Mouse (Mus musculus) midbrain, embryonic 10.5 days (tissue): ENCODE measurements at regions not wholly inside any gene's neighbourhood (a gene's known extent, or its start where the extent isn't known, plus 50 kb on each side); places are given as distances from the start of the nearest gene placed in this dataset.

Experiments
- DNase-seq: peaks from one replicate; pipeline ENCODE4 v3.0.0-alpha.2; 2017; ENCODE audit warnings: low spot score
- H3K27ac ChIP-seq: fragments of 300-500 bp; sonication (generic); replicated peaks from 2 replicates; pipeline ENCODE4 v1.5.1; 2016; ENCODE audit warnings: mild to moderate bottlenecking
- H3K27me3 ChIP-seq: fragments of 300-500 bp; sonication (generic); 2 replicates; pipeline ENCODE4 v1.6.1; 2016; ENCODE audit warnings: low read depth, mild to moderate bottlenecking; ENCODE audit not compliant: poor library complexity, severe bottlenecking
- H3K36me3 ChIP-seq: fragments of 300-500 bp; sonication (generic); 2 replicates; pipeline ENCODE4 v1.6.1; 2016; ENCODE audit warnings: mild to moderate bottlenecking, moderate library complexity
- H3K4me1 ChIP-seq: fragments of 300-500 bp; sonication (generic); 2 replicates; pipeline ENCODE4 v1.6.1; 2016
- H3K4me3 ChIP-seq: fragments of 300-500 bp; sonication (generic); 2 replicates; pipeline ENCODE4 v1.5.1; 2016; ENCODE audit warnings: mild to moderate bottlenecking, moderate library complexity
- H3K9me3 ChIP-seq: fragments of 300-500 bp; sonication (generic); replicated peaks from 2 replicates; pipeline ENCODE4 v1.6.1; 2016; ENCODE audit warnings: mild to moderate bottlenecking
- WGBS: fragments of 180-500 bp; shearing (Covaris S2); methylation state at CpG from one replicate; pipeline ENCODE4 v1.1.7; 2016; 5-methylcytosine and 5-hydroxymethylcytosine counted together

DNA sequence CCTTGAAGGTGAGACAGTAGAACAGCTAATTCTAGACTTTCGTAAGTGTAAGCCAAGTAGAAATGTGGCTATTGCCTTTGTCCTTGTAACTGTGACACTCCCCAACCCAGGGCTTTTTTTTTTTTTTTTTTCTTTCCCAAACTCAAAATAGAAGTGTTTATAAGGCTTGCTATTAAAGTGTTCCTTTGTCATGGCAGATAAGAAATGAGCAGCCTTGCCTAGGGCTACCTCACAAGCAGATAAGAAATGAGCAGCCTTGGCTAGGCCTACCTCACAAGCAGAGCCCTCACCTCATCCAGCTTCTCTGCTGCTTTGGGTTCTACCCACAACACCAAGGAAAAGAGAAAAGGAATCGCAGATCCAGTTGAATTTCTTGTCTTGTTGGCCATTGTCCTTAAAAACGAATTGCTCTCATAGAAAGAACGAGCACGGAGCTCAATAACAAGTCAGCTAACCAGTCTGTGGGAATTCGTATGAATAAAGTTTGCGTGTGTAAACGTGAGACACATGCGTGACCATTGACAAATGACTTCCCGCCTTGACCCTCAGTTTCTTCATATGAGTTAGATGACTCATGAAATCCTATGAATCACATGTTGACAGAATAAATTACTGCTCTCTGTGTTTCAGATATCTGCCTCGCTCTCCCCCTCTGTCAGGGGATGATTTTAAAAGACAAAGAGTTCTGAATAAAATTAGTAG lies 192.6 kb upstream of the Kbtbd8 start:
- H3K36me3 ChIP-seq = no peaks in the 10 kb centered on the region
- no peak overlapping the region for H3K27ac ChIP-seq
- H3K27me3 ChIP-seq = no peaks in the 10 kb centered on the region
- 95% methylated on average over 11 of the region's 11 CpGs for WGBS
- H3K4me1 ChIP-seq = no peaks in the 10 kb centered on the region
- H3K4me3 ChIP-seq = no peak overlapping the region
- no peak for DNase-seq
- H3K9me3 ChIP-seq = no peaks in the 10 kb centered on the region

DNA sequence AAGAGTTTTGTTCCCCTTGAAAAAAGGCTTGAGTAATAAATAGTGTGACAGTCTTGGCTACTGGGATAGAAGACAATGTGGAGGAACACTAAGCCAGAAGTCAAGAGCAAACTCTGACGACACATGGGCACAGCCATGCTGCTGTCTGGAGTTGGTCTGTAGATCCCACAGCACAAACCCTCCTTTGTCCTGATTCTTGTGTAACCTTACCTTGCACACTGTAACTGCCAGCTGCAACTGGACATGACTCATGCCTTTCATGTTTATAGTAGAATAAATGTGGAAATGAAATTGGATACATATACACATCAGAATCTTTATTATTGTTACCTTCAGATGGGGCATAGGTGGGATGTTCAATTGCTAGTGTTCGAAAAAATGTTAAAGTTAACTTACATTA lies 195.3 kb upstream of the Kbtbd8 start:
- DNase-seq = no peak
- WGBS = 82% methylated on average over 2 of the region's 2 CpGs

GRCm38 (mm10) chr6:94920770-94921169 lies 196.3 kb upstream of the Kbtbd8 start:
- no peak overlapping the region for H3K27ac ChIP-seq
- no peaks in the 10 kb centered on the region for H3K36me3 ChIP-seq
- no peak for DNase-seq
- no peaks in the 10 kb centered on the region for H3K4me1 ChIP-seq
- no peak overlapping the region for H3K4me3 ChIP-seq
- 95% methylated on average over 2 of the region's 2 CpGs for WGBS
- H3K27me3 ChIP-seq = no peaks in the 10 kb centered on the region
- no peaks in the 10 kb centered on the region for H3K9me3 ChIP-seq

More for the DNA sequence above, 195.3 kb upstream of the Kbtbd8 start:
- H3K4me1 ChIP-seq = no peaks in the 10 kb centered on the region
- no peaks in the 10 kb centered on the region for H3K36me3 ChIP-seq
- no peaks in the 10 kb centered on the region for H3K9me3 ChIP-seq
- no peaks in the 10 kb centered on the region for H3K27me3 ChIP-seq
- H3K4me3 ChIP-seq = no peak overlapping the region
- H3K27ac ChIP-seq = no peak overlapping the region

GRCm38 (mm10) chr6:94919194-94919743 lies 197.8 kb upstream of the Kbtbd8 start:
- Histone ChIP-seq H3K27ac (no peak overlapping the region), H3K4me3 (no peak overlapping the region), H3K9me3 (no peaks in the 10 kb centered on the region), H3K27me3 (no peaks in the 10 kb centered on the region), H3K36me3 (no peaks in the 10 kb centered on the region), H3K4me1 (no peaks in the 10 kb centered on the region)
- 92% methylated on average over 5 of the region's 5 CpGs for WGBS
- DNase-seq = no peak

- Histone ChIP-seq H3K36me3 (no peaks in the 10 kb centered on the region), H3K27me3 (no peaks in the 10 kb centered on the region), H3K4me3 (no peak overlapping the region), H3K27ac (no peak overlapping the region), H3K4me1 (peaks cover 3% of the 10 kb centered on the region), H3K9me3 (no peaks in the 10 kb centered on the region)
- DNase-seq = no peak
- WGBS = 83% methylated on average over 8 of the region's 8 CpGs
Measured at GRCm38 (mm10) chr6:94915842-94916620, 201.0 kb upstream of the Kbtbd8 start.

DNA sequence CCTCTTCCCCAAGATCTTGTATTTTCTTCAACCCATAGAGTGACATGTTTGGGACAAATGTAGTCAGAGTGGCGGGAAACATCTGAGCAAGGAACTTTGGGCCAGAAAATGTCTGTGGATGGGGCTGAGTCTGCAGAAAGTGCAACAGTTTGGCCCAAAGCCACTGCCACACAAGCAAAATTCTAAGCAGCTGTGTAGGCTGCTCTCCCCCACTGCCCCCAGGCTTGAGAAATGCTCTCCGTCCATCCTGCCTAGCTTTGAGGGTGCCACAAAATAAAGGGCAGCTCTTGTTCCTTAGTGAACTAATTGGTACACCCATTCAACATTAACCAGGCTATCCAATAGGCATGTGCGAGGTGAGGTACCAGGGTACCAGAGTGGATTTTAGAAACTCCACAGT lies 205.2 kb upstream of the Kbtbd8 start:
- DNase-seq = no peak
- Histone ChIP-seq H3K4me3 (no peak overlapping the region), H3K27me3 (no peaks in the 10 kb centered on the region), H3K36me3 (no peaks in the 10 kb centered on the region), H3K4me1 (peaks cover 3% of the 10 kb centered on the region), H3K9me3 (no peaks in the 10 kb centered on the region), H3K27ac (no peak overlapping the region; the same call in 1 of the 2 replicates)
- WGBS = 87% methylated on average over 3 of the region's 3 CpGs

- H3K27ac ChIP-seq = no peak overlapping the region; the same call in 1 of the 2 replicates
Measured at GRCm38 (mm10) chr6:94911374-94911773, 205.7 kb upstream of the Kbtbd8 start.

DNA sequence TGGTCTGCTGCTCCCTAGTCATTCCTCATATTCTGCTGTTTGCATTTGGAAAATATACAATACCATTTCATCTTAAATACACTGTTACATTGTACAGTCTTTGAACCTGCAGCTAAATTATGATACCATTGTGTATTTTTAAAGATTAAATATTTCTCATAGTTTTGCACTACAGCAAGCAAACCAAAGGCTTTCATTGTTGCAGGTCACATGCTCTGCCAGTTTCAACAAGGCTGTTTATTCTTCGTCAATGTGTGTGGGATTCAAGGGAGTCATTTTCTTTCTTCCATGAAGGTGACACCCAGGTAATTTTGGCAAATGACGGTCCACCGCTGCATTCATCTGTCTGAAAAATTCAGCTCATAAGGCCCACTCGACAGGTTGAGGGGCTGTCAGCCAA lies 200.9 kb upstream of the Lrig1 start:
- no peaks in the 10 kb centered on the region for H3K9me3 ChIP-seq
- no peak for DNase-seq

More at GRCm38 (mm10) chr6:94911374-94911773, 205.7 kb upstream of the Kbtbd8 start:
- no peaks in the 10 kb centered on the region for H3K27me3 ChIP-seq
- H3K36me3 ChIP-seq = no peaks in the 10 kb centered on the region
- peak; percentile 16 for DNase-seq
- peaks cover 3% of the 10 kb centered on the region for H3K4me1 ChIP-seq
- no peak overlapping the region for H3K4me3 ChIP-seq
- WGBS = 62% methylated on average over 9 of the region's 9 CpGs
- H3K9me3 ChIP-seq = no peaks in the 10 kb centered on the region

DNA sequence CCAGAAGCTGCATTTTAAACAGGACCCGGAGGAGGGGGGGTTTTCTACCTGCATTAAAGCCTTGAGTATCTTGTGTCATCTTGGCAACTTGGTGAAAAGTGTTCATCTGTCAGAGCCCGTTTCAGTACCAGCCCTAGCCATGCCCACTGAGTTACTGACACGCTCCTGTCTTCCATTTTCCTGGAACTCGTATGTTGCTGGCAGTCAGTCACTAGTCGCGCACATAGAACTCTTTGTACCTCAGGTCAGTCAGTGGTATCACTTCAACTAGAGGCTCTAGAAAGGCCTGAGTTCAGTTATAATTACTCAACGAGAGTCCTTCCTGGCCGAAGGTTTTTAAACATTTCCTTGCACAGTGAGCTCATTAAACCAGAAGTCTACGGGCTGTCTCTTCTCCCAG lies 198.9 kb upstream of the Lrig1 start:
- Histone ChIP-seq H3K4me1 (no peaks in the 10 kb centered on the region), H3K9me3 (no peaks in the 10 kb centered on the region), H3K4me3 (no peak overlapping the region), H3K27me3 (no peaks in the 10 kb centered on the region), H3K27ac (no peak overlapping the region), H3K36me3 (no peaks in the 10 kb centered on the region)
- DNase-seq = no peak
- WGBS = 94% methylated on average over 9 of the region's 9 CpGs

More for the DNA sequence above, 200.9 kb upstream of the Lrig1 start:
- Histone ChIP-seq H3K4me1 (no peaks in the 10 kb centered on the region), H3K4me3 (no peak overlapping the region), H3K27me3 (no peaks in the 10 kb centered on the region), H3K36me3 (no peaks in the 10 kb centered on the region), H3K27ac (no peak overlapping the region)
- WGBS = 88% methylated on average over 4 of the region's 4 CpGs

GRCm38 (mm10) chr6:94890165-94890564 lies 190.2 kb upstream of the Lrig1 start:
- Histone ChIP-seq H3K27ac (no peak overlapping the region), H3K4me1 (no peaks in the 10 kb centered on the region), H3K36me3 (no peaks in the 10 kb centered on the region), H3K4me3 (no peak overlapping the region), H3K9me3 (no peaks in the 10 kb centered on the region), H3K27me3 (no peaks in the 10 kb centered on the region)
- DNase-seq = no peak
- 75% methylated on average over 3 of the region's 3 CpGs for WGBS

- H3K27ac ChIP-seq = no peak overlapping the region
- WGBS = 92% methylated on average over 10 of the region's 10 CpGs
Measured at GRCm38 (mm10) chr6:94889271-94889670, 189.3 kb upstream of the Lrig1 start.

DNA sequence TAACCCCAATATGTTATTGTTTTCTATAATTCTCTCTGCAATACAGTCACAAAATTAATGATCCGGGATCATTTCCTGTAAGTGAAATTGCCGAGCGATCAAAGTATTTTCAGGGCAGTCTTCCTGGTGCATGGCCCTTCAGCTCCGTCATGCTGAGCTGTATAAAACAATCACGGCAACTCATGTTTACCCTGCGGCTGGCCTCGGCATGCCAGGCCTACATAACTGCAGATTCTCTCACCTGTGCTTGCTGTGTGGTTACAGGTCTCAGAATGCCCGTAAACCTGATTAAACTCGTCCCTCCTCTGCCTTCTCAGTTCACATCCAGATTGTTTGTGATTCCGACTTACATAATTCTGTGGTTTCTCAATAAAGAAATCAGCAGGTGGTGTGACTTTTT lies 181.2 kb upstream of the Lrig1 start:
- H3K27ac ChIP-seq = no peak overlapping the region
- H3K9me3 ChIP-seq = no peaks in the 10 kb centered on the region
- 86% methylated on average over 10 of the region's 10 CpGs for WGBS
- H3K4me1 ChIP-seq = peaks cover 5% of the 10 kb centered on the region
- no peak overlapping the region for H3K4me3 ChIP-seq
- no peaks in the 10 kb centered on the region for H3K27me3 ChIP-seq
- no peaks in the 10 kb centered on the region for H3K36me3 ChIP-seq
- no peak for DNase-seq

More at GRCm38 (mm10) chr6:94889271-94889670, 189.3 kb upstream of the Lrig1 start:
- Histone ChIP-seq H3K4me3 (no peak overlapping the region), H3K36me3 (no peaks in the 10 kb centered on the region), H3K9me3 (no peaks in the 10 kb centered on the region), H3K4me1 (no peaks in the 10 kb centered on the region), H3K27me3 (no peaks in the 10 kb centered on the region)
- DNase-seq = no peak

DNA sequence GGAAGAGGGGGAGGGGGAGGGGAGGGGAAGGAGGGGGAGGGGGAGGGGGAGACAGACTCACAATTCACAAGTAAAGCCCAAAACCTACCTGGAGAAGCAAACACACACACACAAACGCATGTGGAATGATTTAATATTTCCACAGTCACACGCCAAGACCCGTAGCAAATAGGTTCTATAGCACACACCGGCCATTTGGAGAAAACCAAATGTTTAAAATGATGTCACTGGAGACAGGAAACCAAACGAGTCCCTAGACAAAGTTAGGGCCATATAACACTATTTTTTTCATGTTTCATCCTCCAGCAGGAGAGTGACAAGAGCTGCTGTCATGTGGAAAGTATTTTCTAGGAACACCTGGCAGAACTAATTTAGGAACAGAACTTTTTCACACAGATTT lies 175.9 kb upstream of the Lrig1 start:
- WGBS = 82% methylated on average over 5 of the region's 5 CpGs
- Histone ChIP-seq H3K4me3 (no peak overlapping the region), H3K36me3 (no peaks in the 10 kb centered on the region), H3K4me1 (peaks cover 17% of the 10 kb centered on the region), H3K9me3 (no peaks in the 10 kb centered on the region), H3K27ac (no peak overlapping the region), H3K27me3 (no peaks in the 10 kb centered on the region)
- DNase-seq = no peak
